Mouse (Mus musculus) embryonic fibroblast, embryonic 13.5 days (primary cell): Measurements from ENCODE around the gene Serpina5. TPM values are rescaled to one million over a fixed set of nuclear protein-coding genes. Genes with fewer than 3 reads are reported as not detected.

Experiments
- H3K27ac ChIP-seq: 2 replicates; pipeline ENCODE4 v1.5.1; 2012; ENCODE audit warnings: low read length, control low read depth, inconsistent platforms; ENCODE audit not compliant: insufficient read depth
- H3K4me1 ChIP-seq: 2 replicates; pipeline ENCODE4 v1.6.1; 2011; ENCODE audit warnings: low read length; ENCODE audit not compliant: control insufficient read depth, insufficient read depth
- H3K4me3 ChIP-seq: 2 replicates; pipeline ENCODE4 v1.5.1; 2011; ENCODE audit warnings: mild to moderate bottlenecking, control low read depth, low read length; ENCODE audit not compliant: insufficient read depth
- CTCF ChIP-seq: IDR thresholded peaks from 2 replicates; pipeline ENCODE4 v1.5.1; 2011; ENCODE audit warnings: mild to moderate bottlenecking, control low read depth, low read length, moderate library complexity, borderline replicate concordance; ENCODE audit not compliant: insufficient read depth
- POLR2A ChIP-seq: IDR thresholded peaks from 2 replicates; pipeline ENCODE4 v1.6.1; 2011; ENCODE audit warnings: low read depth, mild to moderate bottlenecking, control low read depth, low read length, moderate library complexity
- polyA plus RNA-seq: library from polyadenylated mRNA; stranded (reverse); fragments of >200 nt; gene quantifications from 2 replicates; pipeline ENCODE4 v1.2.4, GENCODE M21; 2011; ENCODE audit warnings: low read depth; ENCODE audit not compliant: missing spikeins, insufficient read length

Serpina5 gene
- polyA plus RNA-seq, 1 experiment = not detected

DNA sequence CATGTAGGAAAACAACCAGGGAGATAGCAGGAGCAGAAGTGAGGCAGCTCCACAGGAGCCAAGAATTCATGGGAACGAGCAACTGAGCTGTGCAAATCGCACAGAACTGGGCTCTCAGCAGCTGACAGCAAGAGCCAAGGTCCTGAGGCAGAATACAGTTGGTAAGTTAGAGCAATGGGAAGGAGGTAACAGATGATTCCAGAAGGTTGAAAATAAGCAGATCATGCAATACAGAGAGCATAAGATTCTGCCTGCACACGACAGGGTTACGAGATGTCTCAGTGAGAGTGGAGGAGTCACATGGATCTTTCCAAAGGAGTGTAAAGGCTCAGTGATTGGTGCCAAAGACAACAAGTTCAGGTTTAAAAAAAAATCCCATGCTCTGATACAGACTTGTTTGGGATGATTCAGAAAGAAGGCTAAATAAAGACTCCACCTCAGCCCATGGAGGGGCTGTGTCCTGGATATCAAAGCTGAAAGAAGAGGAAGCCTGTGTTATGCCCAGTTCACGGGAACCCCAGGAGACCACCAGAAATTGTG lies 24.2 kb downstream of the Serpina5 start:
- no peak overlapping the region for H3K27ac ChIP-seq
- peaks cover 6% of the 10 kb centered on the region for H3K4me1 ChIP-seq
- H3K4me3 ChIP-seq = no peak overlapping the region
- TF ChIP-seq POLR2A (no peak), CTCF (no peak)

GRCm38 (mm10) chr12:104127696-104128095 lies 26.8 kb downstream of the Serpina5 start, which contains the start of gene Serpina3b:
TSS of gene Serpina3b (plus strand) at chr12:104127996.
- no peak for TF ChIP-seq POLR2A
- no peak for TF ChIP-seq CTCF
- Histone ChIP-seq H3K4me3 (no peak within 1 kb of the TSS), H3K4me1 (peaks cover 6% of the 10 kb centered on the region)

GRCm38 (mm10) chr12:104131041-104131440 lies 30.1 kb downstream of the Serpina5 start:
- TF ChIP-seq POLR2A = no peak
- no peak for TF ChIP-seq CTCF
- Histone ChIP-seq H3K27ac (no peak overlapping the region), H3K4me3 (no peak overlapping the region), H3K4me1 (no peaks in the 10 kb centered on the region)

More at GRCm38 (mm10) chr12:104127696-104128095, 26.8 kb downstream of the Serpina5 start, which contains the start of gene Serpina3b:
- H3K27ac ChIP-seq = no peak within 1 kb of the TSS

GRCm38 (mm10) chr12:104138216-104138615 lies 37.3 kb downstream of the Serpina5 start:
- TF ChIP-seq CTCF (no peak), POLR2A (no peak)
- no peak overlapping the region for H3K27ac ChIP-seq
- H3K4me3 ChIP-seq = no peak overlapping the region
- H3K4me1 ChIP-seq = no peaks in the 10 kb centered on the region

- Histone ChIP-seq H3K4me3 (no peak overlapping the region), H3K27ac (no peak overlapping the region), H3K4me1 (no peaks in the 10 kb centered on the region)
- TF ChIP-seq POLR2A (no peak), CTCF (no peak)
Observed at GRCm38 (mm10) chr12:104140543-104141103, 39.7 kb downstream of the Serpina5 start.

DNA sequence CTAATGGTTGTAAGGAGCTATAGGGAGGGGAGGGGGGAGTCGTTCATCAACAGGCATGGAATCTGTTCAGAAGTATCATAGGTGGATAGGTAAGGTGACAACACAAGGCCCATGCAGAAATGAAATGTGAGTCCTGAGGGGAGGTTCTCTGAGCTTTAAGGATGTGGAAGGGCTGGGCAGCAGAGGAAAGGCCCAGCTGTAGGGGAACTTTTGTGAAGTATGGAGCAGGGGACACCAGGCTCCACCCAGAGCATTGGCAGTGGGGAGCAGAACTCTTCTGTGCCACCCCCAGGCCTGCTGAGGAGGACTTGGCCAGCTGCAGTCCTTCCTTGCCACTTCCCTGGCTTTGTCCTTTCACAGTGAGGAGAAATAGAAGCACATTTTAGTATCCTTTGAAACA lies 40.6 kb downstream of the Serpina5 start:
- no peak for TF ChIP-seq POLR2A
- no peak for TF ChIP-seq CTCF
- Histone ChIP-seq H3K27ac (no peak overlapping the region), H3K4me3 (no peak overlapping the region), H3K4me1 (no peaks in the 10 kb centered on the region)

DNA sequence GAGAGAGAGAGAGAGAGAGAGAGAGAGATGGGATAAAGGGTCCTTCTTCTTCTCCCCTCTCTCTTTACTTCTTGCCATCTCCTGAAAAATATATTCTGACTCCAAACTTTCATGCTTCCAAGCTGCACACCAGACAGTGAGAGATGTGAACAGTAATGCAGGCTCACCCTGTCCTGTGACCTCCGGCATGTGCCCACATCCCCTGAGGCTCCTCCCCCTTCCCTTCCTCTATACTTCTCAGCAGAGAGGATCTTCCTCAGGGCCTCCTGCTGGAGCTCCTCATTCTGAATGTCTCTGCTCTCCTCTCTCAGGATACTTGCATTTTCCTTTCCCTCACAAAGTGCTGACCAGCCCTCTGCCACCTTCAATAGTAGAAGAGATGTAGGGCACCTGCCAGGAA lies 41.5 kb downstream of the Serpina5 start:
- no peak overlapping the region for H3K4me3 ChIP-seq
- no peaks in the 10 kb centered on the region for H3K4me1 ChIP-seq
- no peak for TF ChIP-seq POLR2A
- TF ChIP-seq CTCF = no peak
- H3K27ac ChIP-seq = no peak overlapping the region

GRCm38 (mm10) chr12:104143286-104143685 lies 42.4 kb downstream of the Serpina5 start:
- TF ChIP-seq CTCF = no peak
- TF ChIP-seq POLR2A = no peak
- no peak overlapping the region for H3K4me3 ChIP-seq
- H3K4me1 ChIP-seq = no peaks in the 10 kb centered on the region
- H3K27ac ChIP-seq = no peak overlapping the region

DNA sequence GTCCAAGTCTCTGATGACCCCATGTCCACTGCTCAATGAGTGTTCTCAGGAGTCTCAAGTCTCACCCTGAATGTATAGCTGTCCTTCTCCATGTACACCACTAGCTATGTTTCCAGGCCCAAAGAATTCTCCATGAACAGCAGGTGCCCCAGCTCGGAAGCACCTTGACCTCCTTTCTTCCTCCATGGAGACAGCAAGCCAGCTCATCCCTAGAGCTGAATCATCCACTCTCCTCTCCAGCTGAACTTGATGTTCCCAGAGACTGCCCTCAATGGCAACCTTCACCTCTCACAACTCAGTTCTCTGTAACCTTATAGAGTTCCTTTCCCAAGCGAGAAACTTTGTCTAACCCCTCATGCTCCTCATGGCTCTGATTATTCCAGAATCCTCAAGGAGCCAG lies 44.7 kb downstream of the Serpina5 start:
- H3K27ac ChIP-seq = no peak overlapping the region
- H3K4me3 ChIP-seq = no peak overlapping the region
- H3K4me1 ChIP-seq = no peaks in the 10 kb centered on the region
- no peak for TF ChIP-seq CTCF
- TF ChIP-seq POLR2A = no peak

DNA sequence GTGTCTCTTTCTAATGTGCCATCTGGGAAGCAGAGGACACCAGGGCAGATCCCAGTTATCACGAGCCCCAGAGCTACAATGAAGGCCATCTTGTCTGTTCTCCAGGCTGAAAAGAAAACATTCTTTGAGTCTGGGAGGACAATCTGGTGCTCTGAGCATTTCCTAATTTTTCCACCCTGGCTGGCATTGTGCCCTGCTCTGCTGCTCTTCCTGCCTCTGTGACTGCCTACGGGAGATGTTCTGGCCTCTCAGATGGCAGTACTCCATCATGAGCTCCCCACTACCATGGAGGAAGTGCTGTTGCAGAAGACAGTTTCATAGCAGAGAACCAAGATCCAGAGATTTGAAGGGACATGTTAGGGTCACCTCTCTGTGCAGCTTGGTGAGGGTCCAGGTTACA lies 51.1 kb downstream of the Serpina5 start:
- TF ChIP-seq POLR2A (no peak), CTCF (no peak)
- no peak overlapping the region for H3K4me3 ChIP-seq
- no peak overlapping the region for H3K27ac ChIP-seq
- no peaks in the 10 kb centered on the region for H3K4me1 ChIP-seq

GRCm38 (mm10) chr12:104153041-104153645 lies 52.2 kb downstream of the Serpina5 start:
- Histone ChIP-seq H3K27ac (no peak overlapping the region), H3K4me3 (no peak overlapping the region), H3K4me1 (no peaks in the 10 kb centered on the region)
- TF ChIP-seq POLR2A (no peak), CTCF (no peak)
